Mouse (Mus musculus) liver, adult 2 months (tissue): Measurements from ENCODE around the gene Tada2b. TPM values are rescaled to one million over a fixed set of nuclear protein-coding genes. Genes with fewer than 3 reads are reported as not detected.

Experiments used
- DNase-seq: peaks from one replicate; pipeline ENCODE4 v3.0.0-alpha.2; 2011; ENCODE audit warnings: low read depth, low spot score; ENCODE audit errors: extremely low read depth
- H3K27ac ChIP-seq: fragments of 200-500 bp; replicated peaks from 2 replicates; pipeline ENCODE4 v1.5.1; 2012; ENCODE audit warnings: low read depth, mild to moderate bottlenecking, control low read depth, inconsistent platforms, low read length; ENCODE audit not compliant: insufficient read depth
- H3K27me3 ChIP-seq: fragments of 200-500 bp; 2 replicates; pipeline ENCODE4 v1.6.1; 2012; ENCODE audit warnings: mild to moderate bottlenecking, moderate library complexity, low read length, inconsistent platforms; ENCODE audit not compliant: control insufficient read depth, insufficient read depth
- H3K36me3 ChIP-seq: fragments of 200-500 bp; 2 replicates; pipeline ENCODE4 v1.6.1; 2012; ENCODE audit warnings: low read length, inconsistent platforms; ENCODE audit not compliant: control insufficient read depth, insufficient read depth
- H3K4me1 ChIP-seq: fragments of 200-500 bp; 2 replicates; pipeline ENCODE4 v1.6.1; 2011; ENCODE audit warnings: low read length; ENCODE audit not compliant: control insufficient read depth, insufficient read depth
- H3K4me3 ChIP-seq: fragments of 200-500 bp; 2 replicates; pipeline ENCODE4 v1.5.1; 2011; ENCODE audit warnings: low read depth, mild to moderate bottlenecking, control low read depth, low read length, moderate library complexity; ENCODE audit not compliant: insufficient read depth
- H3K79me2 ChIP-seq: fragments of 200-500 bp; 2 replicates; pipeline ENCODE4 v1.6.1; 2012; ENCODE audit warnings: inconsistent platforms, mild to moderate bottlenecking, low read length, moderate library complexity; ENCODE audit not compliant: control insufficient read depth, insufficient read depth
- H3K9ac ChIP-seq: fragments of 200-500 bp; 2 replicates; pipeline ENCODE4 v1.6.1; 2012; ENCODE audit warnings: low read depth, mild to moderate bottlenecking, control low read depth, inconsistent platforms, low read length
- CTCF ChIP-seq: fragments of 200-500 bp; IDR thresholded peaks from 2 replicates; pipeline ENCODE4 v1.5.1; 2011; ENCODE audit warnings: low read depth, low read length, control low read depth
- POLR2A ChIP-seq: fragments of 200-500 bp; IDR thresholded peaks from 2 replicates; pipeline ENCODE4 v1.6.1; 2011; ENCODE audit warnings: low read length, control low read depth; ENCODE audit not compliant: insufficient read depth; ENCODE audit errors: extremely low read depth
- WGBS: fragments of 180-500 bp; shearing (Covaris S2); methylation state at CpG from one replicate; pipeline ENCODE4 v1.1.7; 2018; 5-methylcytosine and 5-hydroxymethylcytosine counted together
- polyA plus RNA-seq: library from polyadenylated mRNA; depleted of rRNA; stranded (reverse); fragments of >200 nt; gene quantifications from 2 replicates; pipeline ENCODE4 v1.2.3, GENCODE M21; 2012
- total RNA-seq: library from RNA; depleted of rRNA; stranded (reverse); fragments of >200 nt; gene quantifications from 2 replicates; pipeline ENCODE4 v1.2.3, GENCODE M21; 2014

Tada2b gene
- total and polyA plus RNA-seq, 2 experiments: 5.1 to 14.4 TPM

DNA sequence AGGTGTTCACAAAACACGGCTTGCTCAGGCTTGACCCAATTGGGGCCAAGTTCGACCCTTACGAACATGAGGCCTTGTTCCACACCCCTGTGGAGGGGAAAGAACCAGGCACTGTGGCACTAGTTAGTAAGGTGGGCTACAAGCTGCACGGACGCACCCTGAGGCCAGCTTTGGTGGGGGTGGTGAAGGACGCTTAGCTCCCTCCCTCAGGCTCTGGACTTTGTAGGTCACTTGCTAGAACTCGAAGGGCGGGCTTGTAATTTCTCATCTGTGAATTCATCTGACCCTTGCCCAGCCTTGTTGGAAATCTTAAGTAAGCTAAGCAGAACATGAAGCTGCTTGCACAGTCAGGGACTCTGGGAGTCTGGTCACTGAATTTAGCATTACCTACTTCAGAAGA is 12.9 kb downstream of the Tada2b start:
- Histone ChIP-seq H3K4me1 (peaks cover 15% of the 10 kb centered on the region), H3K9ac (no peak overlapping the region), H3K79me2 (peaks cover 27% of the 10 kb centered on the region), H3K36me3 (peaks cover 43% of the 10 kb centered on the region), H3K27me3 (no peaks in the 10 kb centered on the region), H3K4me3 (no peak overlapping the region), H3K27ac (no peak overlapping the region)
- TF ChIP-seq POLR2A (no peak), CTCF (no peak)
- no peak for DNase-seq
- 94% methylated on average over 8 of the region's 8 CpGs for WGBS

DNA sequence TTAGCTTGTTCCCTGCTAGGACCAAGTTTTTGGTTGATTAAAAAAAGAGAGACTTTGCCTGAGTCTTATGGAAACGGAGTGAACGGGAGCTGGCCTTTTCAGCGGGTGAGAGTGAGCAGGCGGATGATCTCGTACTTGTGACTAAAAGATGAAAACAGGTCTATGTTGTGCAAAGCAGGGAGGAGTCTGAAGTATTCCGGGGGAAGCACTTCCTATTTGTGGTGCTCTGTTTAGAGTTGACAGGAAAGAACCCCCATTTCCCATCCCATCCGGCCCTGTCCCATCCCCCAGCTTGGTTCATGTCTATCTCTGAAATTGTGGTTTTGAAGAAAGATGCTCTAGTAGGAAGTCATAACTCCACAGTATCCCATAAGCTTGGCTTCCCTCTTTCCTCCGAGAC is 18.2 kb downstream of the Tada2b start:
- Histone ChIP-seq H3K4me3 (peak overlapping the region; percentile 97), H3K4me1 (peaks cover 13% of the 10 kb centered on the region), H3K79me2 (peaks cover 32% of the 10 kb centered on the region), H3K9ac (peak overlapping the region; percentile 97), H3K36me3 (peaks cover 21% of the 10 kb centered on the region), H3K27ac (peak overlapping the region; percentile 98), H3K27me3 (no peaks in the 10 kb centered on the region)
- DNase-seq: no peak
- WGBS: 5% methylated on average over 8 of the region's 8 CpGs
- TF ChIP-seq CTCF: no peak
- TF ChIP-seq POLR2A: no peak

DNA sequence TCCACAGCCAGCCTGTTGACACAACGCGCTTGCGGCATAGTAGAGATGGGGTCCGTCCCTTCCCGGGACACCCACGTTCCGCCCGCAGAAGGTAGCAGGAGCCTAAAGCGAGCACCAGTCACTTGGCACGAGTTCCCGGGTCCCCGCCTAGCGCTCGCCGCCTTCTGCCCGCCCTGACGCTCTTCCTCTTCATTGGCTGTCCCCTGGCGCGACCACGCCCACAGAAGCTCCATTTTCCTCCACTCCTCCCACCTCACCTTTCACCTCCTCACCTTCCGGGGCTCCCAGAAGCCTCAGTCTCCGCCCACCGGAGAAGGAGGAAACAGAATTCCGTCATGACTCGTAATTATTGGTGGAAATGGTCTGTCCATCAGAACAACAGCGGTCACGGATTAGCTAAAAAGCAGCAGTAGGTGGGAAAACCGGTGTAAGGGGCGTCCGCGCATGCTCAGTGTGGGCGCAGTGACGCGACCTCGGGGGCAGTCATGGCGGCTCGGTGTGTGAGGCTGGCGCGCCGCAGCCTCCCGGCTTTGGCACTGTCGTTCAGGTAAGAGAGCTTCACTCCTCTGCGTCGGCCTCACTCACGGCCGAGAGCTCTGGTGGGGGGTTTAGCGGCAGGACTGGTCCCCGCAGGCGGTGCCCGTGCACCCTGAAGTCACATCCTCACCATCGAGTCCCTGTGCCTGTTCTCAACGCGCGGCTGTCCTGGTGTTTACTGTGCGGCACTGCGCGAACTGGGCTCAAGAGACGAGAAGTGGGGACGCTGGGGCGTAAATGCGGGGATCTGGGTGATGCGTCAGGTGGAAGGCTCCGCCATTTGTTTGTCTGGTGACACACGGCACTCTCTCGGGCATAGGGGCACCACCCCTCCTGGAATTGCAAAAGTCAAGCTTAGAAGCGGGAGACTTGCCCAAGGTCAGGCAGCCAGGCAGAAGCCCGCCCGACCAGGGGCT is 19.1 kb downstream of the Tada2b start, which contains the start of gene Grpel1:
Gene Grpel1, plus strand, starts transcription at position 290 of the 953 bp plus-strand sequence.
- peaks cover 13% of the 10 kb centered on the region for H3K4me1 ChIP-seq
- no peaks in the 10 kb centered on the region for H3K27me3 ChIP-seq
- under 1% methylated on average over 68 of the region's 68 CpGs for WGBS
- DNase-seq: peak; percentile 99
- peaks cover 12% of the 10 kb centered on the region for H3K36me3 ChIP-seq
- peak within 1 kb of the TSS; percentile 98 for H3K27ac ChIP-seq
- TF ChIP-seq CTCF: no peak
- TF ChIP-seq POLR2A: peak; percentile 91
- H3K79me2 ChIP-seq: peaks cover 30% of the 10 kb centered on the region
- H3K9ac ChIP-seq: peak within 1 kb of the TSS; percentile 97
- H3K4me3 ChIP-seq: peak within 1 kb of the TSS; percentile 97

DNA sequence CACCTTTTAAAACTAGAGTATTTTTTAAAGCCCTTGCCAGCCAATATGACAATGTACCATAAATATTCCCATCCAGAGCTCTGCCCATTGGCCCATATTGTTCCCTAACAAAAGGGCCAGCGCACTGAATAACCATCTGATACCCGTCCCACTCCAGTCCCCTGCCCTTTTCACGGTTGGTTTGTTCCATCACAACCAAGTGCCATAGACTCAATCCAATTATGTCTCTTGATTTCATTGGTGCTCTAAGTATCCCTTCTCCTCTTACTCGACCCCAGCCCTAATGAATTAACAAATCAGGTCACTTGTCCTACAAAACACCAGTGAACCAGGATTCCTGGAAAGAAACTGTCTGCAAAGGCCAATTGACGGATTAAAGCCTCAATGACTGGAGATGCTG is 20.7 kb downstream of the Tada2b start:
- Histone ChIP-seq H3K4me1 (peaks cover 13% of the 10 kb centered on the region), H3K27me3 (no peaks in the 10 kb centered on the region), H3K79me2 (peaks cover 26% of the 10 kb centered on the region), H3K36me3 (no peaks in the 10 kb centered on the region; the same call in 1 of the 2 replicates), H3K9ac (no peak overlapping the region), H3K27ac (no peak overlapping the region), H3K4me3 (no peak overlapping the region)
- no peak for DNase-seq
- WGBS: 65% methylated on average over 5 of the region's 5 CpGs
- no peak for TF ChIP-seq POLR2A
- TF ChIP-seq CTCF: no peak

DNA sequence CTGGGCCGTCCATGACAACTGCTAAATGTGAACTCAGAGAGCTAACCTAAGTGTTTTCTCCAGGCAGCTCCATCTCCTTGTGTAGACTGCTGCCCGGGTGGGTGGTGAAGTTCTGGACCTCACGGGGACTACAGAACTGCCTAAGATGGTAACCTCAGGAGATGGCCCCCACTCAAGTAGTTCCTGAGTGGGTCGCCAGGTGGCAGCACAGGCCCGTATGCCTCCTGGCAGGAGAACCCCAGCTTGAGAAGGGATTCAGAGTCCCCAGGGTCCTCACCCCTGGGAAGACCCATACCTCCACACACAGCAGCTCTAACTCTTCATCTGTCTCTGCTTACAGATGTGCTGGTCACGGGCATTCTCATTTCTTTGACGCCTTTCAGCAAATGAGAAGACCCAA is 21.3 kb downstream of the Tada2b start:
- Histone ChIP-seq H3K4me1 (peaks cover 9% of the 10 kb centered on the region), H3K36me3 (no peaks in the 10 kb centered on the region; the same call in 1 of the 2 replicates), H3K27ac (no peak overlapping the region), H3K9ac (no peak overlapping the region), H3K4me3 (no peak overlapping the region), H3K79me2 (peaks cover 20% of the 10 kb centered on the region), H3K27me3 (no peaks in the 10 kb centered on the region)
- TF ChIP-seq CTCF (peak; percentile 97), POLR2A (no peak)
- peak; percentile 29 for DNase-seq
- WGBS: 18% methylated on average over 7 of the region's 7 CpGs

DNA sequence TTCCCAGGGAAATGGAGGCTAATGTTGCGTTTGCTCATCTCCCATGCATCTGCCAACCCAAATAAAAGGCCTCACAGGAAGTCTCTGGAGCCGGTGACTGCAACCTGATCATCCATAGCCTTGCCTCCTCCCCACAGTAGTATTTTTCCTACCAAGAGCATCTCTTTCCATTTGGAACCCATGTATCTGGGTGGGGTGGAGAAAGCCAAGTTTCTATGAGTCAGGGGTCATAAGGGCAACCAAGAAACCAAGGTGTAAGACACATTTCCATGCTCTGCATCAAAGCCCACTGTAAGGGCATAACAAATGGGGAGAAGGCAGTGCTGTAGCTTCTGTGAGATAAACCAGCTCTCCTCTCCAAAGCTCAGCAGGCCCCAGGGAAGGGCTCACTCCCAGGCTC is 22.9 kb downstream of the Tada2b start:
- no peaks in the 10 kb centered on the region for H3K36me3 ChIP-seq
- peaks cover 6% of the 10 kb centered on the region for H3K4me1 ChIP-seq
- TF ChIP-seq CTCF (no peak), POLR2A (no peak)
- 46% methylated on average over 2 of the region's 2 CpGs for WGBS
- no peak for DNase-seq
- H3K4me3 ChIP-seq: no peak overlapping the region
- peaks cover 12% of the 10 kb centered on the region for H3K79me2 ChIP-seq
- no peak overlapping the region for H3K9ac ChIP-seq
- H3K27ac ChIP-seq: no peak overlapping the region
- no peaks in the 10 kb centered on the region for H3K27me3 ChIP-seq
